Mouse (Mus musculus) heart, adult 2 months (tissue): ENCODE data around the gene Msh2. TPM values are rescaled to one million over a fixed set of nuclear protein-coding genes. Genes with fewer than 3 reads are reported as not detected.

Source experiments
- DNase-seq, 2 experiments: peaks; one replicate each; pipeline ENCODE4 v3.0.0; 2021
- H3K27ac ChIP-seq: fragments of 200-600 bp; 2 replicates; pipeline ENCODE4 v1.8.1; 2022
- H3K27me3 ChIP-seq: fragments of 200-500 bp; 2 replicates; pipeline ENCODE4 v1.6.1; 2012; ENCODE audit warnings: mild to moderate bottlenecking, low read length, inconsistent platforms, mixed read lengths; ENCODE audit not compliant: control insufficient read depth, insufficient read depth
- H3K36me3 ChIP-seq: fragments of 200-500 bp; 2 replicates; pipeline ENCODE4 v1.6.1; 2012; ENCODE audit warnings: low read length, inconsistent platforms; ENCODE audit not compliant: control insufficient read depth, insufficient read depth
- H3K4me1 ChIP-seq: fragments of 200-500 bp; 2 replicates; pipeline ENCODE4 v1.6.1; 2011; ENCODE audit warnings: low read length; ENCODE audit not compliant: control insufficient read depth, insufficient read depth
- H3K4me3 ChIP-seq: fragments of 200-600 bp; 2 replicates; pipeline ENCODE4 v1.8.1; 2022
- H3K79me2 ChIP-seq: fragments of 200-500 bp; replicated peaks from 2 replicates; pipeline ENCODE4 v1.6.1; 2012; ENCODE audit warnings: mild to moderate bottlenecking, inconsistent platforms, low read length, moderate library complexity, mixed read lengths; ENCODE audit not compliant: control insufficient read depth, insufficient read depth
- H3K9ac ChIP-seq: fragments of 200-500 bp; 2 replicates; pipeline ENCODE4 v1.6.1; 2012; ENCODE audit warnings: low read depth, mild to moderate bottlenecking, control low read depth, inconsistent platforms, low read length, mixed read lengths
- CTCF ChIP-seq: fragments of 200-600 bp; IDR thresholded peaks from 2 replicates; pipeline ENCODE4 v1.8.1; 2022; ENCODE audit warnings: antibody characterized with exemption, mild to moderate bottlenecking, moderate library complexity
- EP300 ChIP-seq: fragments of 200-500 bp; IDR thresholded peaks from 2 replicates; pipeline ENCODE4 v1.6.1; 2011; ENCODE audit warnings: low read depth, low read length, control low read depth; ENCODE audit not compliant: insufficient read depth
- POLR2A ChIP-seq: fragments of 200-500 bp; IDR thresholded peaks from 2 replicates; pipeline ENCODE4 v1.6.1; 2011; ENCODE audit warnings: mild to moderate bottlenecking, low read depth, low read length, control low read depth; ENCODE audit not compliant: insufficient read depth
- WGBS: fragments of 180-500 bp; shearing (Covaris S2); methylation state at CpG from one replicate; pipeline ENCODE4 v1.1.7; 2018; 5-methylcytosine and 5-hydroxymethylcytosine counted together
- intact Hi-C: fragments of 180-260 bp; cut with DNase I; formaldehyde crosslinking; loops from one replicate; pipeline ENCODE4 v1.15.1; 2025
- polyA plus RNA-seq: library from polyadenylated mRNA; depleted of rRNA; stranded (reverse); fragments of >200 nt; gene quantifications from 2 replicates; pipeline ENCODE4 v1.2.3, GENCODE M21; 2012
- total RNA-seq, 2 experiments: library from RNA; stranded (reverse); gene quantifications; 2 replicates each; pipeline ENCODE4 v1.2.3; 2021

Msh2 gene
- total and polyA plus RNA-seq, 3 experiments = 4.9 to 13.7 (median 12.7) TPM

DNA sequence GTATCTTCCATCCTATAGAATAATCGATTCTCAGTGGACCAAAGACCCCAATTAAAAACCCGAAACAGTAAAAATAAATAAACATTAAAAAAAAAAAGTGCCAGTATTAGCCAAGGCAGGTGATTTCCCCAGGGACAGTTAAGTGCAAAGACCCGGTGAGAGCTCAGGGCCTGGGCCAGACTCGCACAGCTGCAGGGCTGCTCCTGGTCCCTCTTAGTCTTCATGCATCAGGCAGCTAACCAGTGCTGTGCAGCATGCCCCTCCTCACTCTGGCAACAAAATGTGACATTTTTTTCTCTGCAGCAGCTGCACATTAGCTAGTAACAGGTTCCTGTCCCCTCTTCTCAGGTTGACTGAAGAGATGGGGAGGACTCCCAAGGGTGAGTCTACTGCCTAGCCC, 59.8 kb downstream of the Msh2 start:
- no peaks in the 10 kb centered on the region for H3K36me3 ChIP-seq
- H3K27me3 ChIP-seq = no peaks in the 10 kb centered on the region
- H3K9ac ChIP-seq = no peak overlapping the region
- H3K27ac ChIP-seq = no peak overlapping the region
- intact Hi-C loops = no loop called here
- TF ChIP-seq POLR2A (no peak), EP300 (no peak), CTCF (no peak)
- no peaks in the 10 kb centered on the region for H3K79me2 ChIP-seq
- H3K4me3 ChIP-seq = no peak overlapping the region
- WGBS = 71% methylated on average over 4 of the region's 4 CpGs
- DNase-seq = no peak
- no peaks in the 10 kb centered on the region for H3K4me1 ChIP-seq

DNA sequence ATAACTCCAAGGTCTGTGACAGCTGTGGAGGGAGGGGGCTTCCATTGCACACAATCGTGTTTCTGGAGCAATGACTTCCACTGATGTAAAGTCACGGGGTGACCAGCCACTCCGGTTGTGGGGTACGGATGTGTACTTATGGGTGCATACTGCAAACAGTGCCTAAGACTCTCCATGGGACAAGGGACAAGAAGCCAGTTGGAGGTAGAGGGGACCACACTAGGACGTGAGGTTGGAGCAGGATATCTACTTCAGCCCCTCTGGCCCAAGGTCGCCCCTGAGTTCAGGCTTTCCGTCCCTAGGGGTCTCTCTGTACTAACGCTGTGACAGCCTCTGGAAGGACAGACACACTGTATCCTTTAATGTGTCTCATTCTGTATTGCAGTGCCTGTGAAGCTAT, 62.3 kb downstream of the Msh2 start:
- Histone ChIP-seq H3K27me3 (no peaks in the 10 kb centered on the region), H3K4me3 (no peak overlapping the region), H3K27ac (no peak overlapping the region), H3K79me2 (no peaks in the 10 kb centered on the region), H3K36me3 (no peaks in the 10 kb centered on the region), H3K9ac (no peak overlapping the region), H3K4me1 (no peaks in the 10 kb centered on the region)
- 81% methylated on average over 8 of the region's 8 CpGs for WGBS
- no peak for TF ChIP-seq POLR2A
- no peak for TF ChIP-seq EP300
- no peak for TF ChIP-seq CTCF
- intact Hi-C loops = no loop called here
- no peak for DNase-seq

DNA sequence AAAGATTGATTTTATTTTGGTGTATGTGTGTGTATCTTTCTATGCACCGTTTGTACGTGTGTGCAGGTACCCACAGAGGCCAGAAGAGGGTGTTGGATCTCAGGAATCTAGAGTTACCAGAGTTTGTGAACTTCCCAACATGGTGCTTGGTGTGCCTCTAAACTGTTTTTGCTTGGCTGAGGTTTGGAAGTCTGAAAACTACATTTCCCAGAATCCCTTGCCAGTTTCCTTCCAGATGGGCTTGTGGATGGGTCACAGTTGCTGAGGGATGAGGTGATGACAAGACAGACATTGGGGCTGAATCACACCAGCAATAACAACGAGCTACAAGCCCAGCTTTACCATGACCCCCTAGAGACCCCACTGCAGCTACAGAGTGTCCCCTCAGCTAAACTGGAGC, 65.0 kb downstream of the Msh2 start:
- Histone ChIP-seq H3K79me2 (no peaks in the 10 kb centered on the region), H3K9ac (no peak overlapping the region), H3K27ac (no peak overlapping the region), H3K36me3 (no peaks in the 10 kb centered on the region), H3K4me3 (no peak overlapping the region), H3K27me3 (no peaks in the 10 kb centered on the region), H3K4me1 (no peaks in the 10 kb centered on the region)
- 76% methylated on average over 3 of the region's 3 CpGs for WGBS
- intact Hi-C loops = no loop called here
- no peak for DNase-seq
- TF ChIP-seq EP300 (no peak), CTCF (no peak), POLR2A (no peak)

DNA sequence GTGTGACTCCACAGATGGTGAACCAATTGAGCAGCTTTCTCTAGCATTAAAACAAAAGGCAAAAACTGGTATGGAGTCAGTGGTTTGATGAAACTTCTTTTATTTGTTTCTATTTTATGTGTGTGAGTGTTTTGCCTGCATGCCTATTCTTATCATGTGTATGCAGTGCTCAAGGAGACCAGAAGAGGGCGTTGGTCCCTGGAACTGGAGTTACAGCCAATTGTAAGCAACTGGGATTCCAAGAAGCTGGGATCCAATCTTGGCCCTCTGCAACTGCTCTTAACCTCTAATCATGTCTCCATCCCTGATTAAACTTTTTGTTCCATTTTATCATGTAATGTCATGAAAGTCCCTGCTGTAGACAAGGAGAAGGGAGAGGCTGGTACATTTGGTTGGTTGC, 67.7 kb downstream of the Msh2 start:
- Histone ChIP-seq H3K27ac (no peak overlapping the region), H3K4me3 (no peak overlapping the region), H3K79me2 (no peaks in the 10 kb centered on the region), H3K4me1 (no peaks in the 10 kb centered on the region), H3K36me3 (no peaks in the 10 kb centered on the region), H3K27me3 (peaks cover 3% of the 10 kb centered on the region), H3K9ac (no peak overlapping the region)
- TF ChIP-seq CTCF = 0 out of 2 replicates have a peak, but pooled peaks have one; percentile 9
- no peak for TF ChIP-seq EP300
- no peak for DNase-seq
- intact Hi-C loops = no loop called here
- WGBS = 38% methylated on average over 1 of the region's 1 CpGs

DNA sequence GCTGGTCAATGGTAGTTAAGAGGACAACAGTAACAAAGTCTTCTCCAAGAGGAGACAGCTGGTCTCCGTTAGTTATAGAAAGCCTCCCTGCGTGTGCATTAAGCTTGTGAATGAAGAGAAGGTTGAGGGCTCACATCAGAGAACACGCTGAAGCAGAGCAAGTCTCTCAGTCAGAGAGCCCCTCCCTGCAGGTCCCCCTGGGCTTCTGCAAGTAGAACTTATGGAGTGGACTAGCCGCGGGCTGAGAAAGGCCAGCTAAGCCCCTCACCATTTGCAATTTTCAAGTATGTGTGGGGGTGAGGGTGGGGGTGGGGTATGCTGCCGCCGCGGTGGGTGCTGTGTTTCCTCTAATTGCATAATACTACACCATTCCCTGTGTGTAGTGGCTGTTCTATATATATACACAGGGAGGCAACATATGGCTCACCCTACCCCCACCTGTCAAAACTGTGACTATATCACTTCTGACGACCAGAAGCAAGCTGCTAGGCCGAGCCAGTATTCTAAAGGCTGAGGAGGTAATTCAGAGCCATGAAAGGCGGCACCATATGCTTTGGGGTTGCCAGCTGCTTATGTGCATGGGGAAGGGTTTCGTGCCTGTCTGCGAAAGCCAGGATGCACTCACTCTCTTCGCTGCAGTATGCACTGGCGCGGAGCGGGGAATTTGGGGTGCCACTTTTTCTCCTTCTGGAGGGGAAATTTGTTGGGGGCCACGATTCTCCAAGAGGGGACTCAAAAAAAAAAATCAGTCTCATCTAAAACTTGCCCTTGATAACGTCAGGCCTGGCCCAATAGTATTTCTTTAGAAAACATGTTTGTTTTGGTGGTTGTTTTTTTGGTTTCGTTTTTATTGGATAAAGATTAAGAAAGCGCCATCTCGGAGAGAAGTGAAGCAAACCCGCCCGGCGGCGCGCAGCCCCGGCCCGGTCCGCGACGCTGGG, 73.1 kb downstream of the Msh2 start:
- TF ChIP-seq EP300 (no peak), POLR2A (no peak), CTCF (no peak)
- H3K4me3 ChIP-seq = peak overlapping the region; percentile 57
- intact Hi-C loops = no loop called here
- no peaks in the 10 kb centered on the region for H3K36me3 ChIP-seq
- H3K79me2 ChIP-seq = no peaks in the 10 kb centered on the region
- WGBS = 15% methylated on average over 32 of the region's 32 CpGs
- DNase-seq = no peak
- no peak overlapping the region for H3K9ac ChIP-seq
- peaks cover 16% of the 10 kb centered on the region for H3K27me3 ChIP-seq
- H3K4me1 ChIP-seq = 0 out of 2 replicates have a peak, but pooled peaks cover 1% of the 10 kb centered on the region
- H3K27ac ChIP-seq = no peak overlapping the region
